Mouse (Mus musculus) C2C12 (cell line): Measurements from ENCODE around the gene Fgf11. TPM values are rescaled to one million over a fixed set of nuclear protein-coding genes. Genes with fewer than 3 reads are reported as not detected.

Experiments used
- H3K27me3 ChIP-seq: one replicate; pipeline ENCODE4 v1.6.1; 2011; ENCODE audit not compliant: control insufficient read depth, insufficient read depth, insufficient read length
- H3K36me3 ChIP-seq: one replicate; pipeline ENCODE4 v1.6.1; 2011; ENCODE audit not compliant: control insufficient read depth, insufficient read depth
- H3K4me3 ChIP-seq: one replicate; pipeline ENCODE4 v1.5.1; 2011; ENCODE audit warnings: mild to moderate bottlenecking, control low read depth; ENCODE audit not compliant: poor library complexity, insufficient read depth, severe bottlenecking
- H3K79me2 ChIP-seq: one replicate; pipeline ENCODE4 v1.6.1; 2011; ENCODE audit not compliant: control insufficient read depth, insufficient read depth
- H3K79me3 ChIP-seq: one replicate; pipeline ENCODE4 v1.6.1; 2011; ENCODE audit warnings: low read depth, control low read depth
- H3ac ChIP-seq: one replicate; pipeline ENCODE3; 2011; ENCODE audit warnings: low read depth; ENCODE audit not compliant: control insufficient read depth, insufficient read length
- CEBPB ChIP-seq: IDR thresholded peaks from one replicate; pipeline ENCODE4 v1.6.1; 2011; ENCODE audit warnings: low read depth, mild to moderate bottlenecking, control low read depth, moderate library complexity
- CTCF ChIP-seq: IDR thresholded peaks from one replicate; pipeline ENCODE4 v1.5.1; 2011; ENCODE audit not compliant: control insufficient read depth, insufficient read depth, insufficient read length
- FOSL1 ChIP-seq: IDR thresholded peaks from one replicate; pipeline ENCODE4 v1.8.0; 2011; ENCODE audit warnings: mild to moderate bottlenecking, low read length; ENCODE audit not compliant: poor library complexity, insufficient read depth, severe bottlenecking
- MAX ChIP-seq: IDR thresholded peaks from one replicate; pipeline ENCODE4 v1.6.1; 2011; ENCODE audit warnings: mild to moderate bottlenecking, control low read depth
- MYOD1 ChIP-seq: IDR thresholded peaks from one replicate; pipeline ENCODE4 v1.6.1; 2011; ENCODE audit warnings: low read depth; ENCODE audit not compliant: control insufficient read depth, insufficient read length
- MYOG ChIP-seq: IDR thresholded peaks from one replicate; pipeline ENCODE4 v1.6.1; 2011; ENCODE audit not compliant: control insufficient read depth, insufficient read length; ENCODE audit errors: extremely low read depth
- USF1 ChIP-seq: IDR thresholded peaks from one replicate; pipeline ENCODE4 v1.6.1; 2011; ENCODE audit warnings: low read depth, mild to moderate bottlenecking, control low read depth, moderate library complexity
- polyA plus RNA-seq: library from polyadenylated mRNA; unstranded; fragments of >200 nt; fragmentation: generic; extraction: Trizol; gene quantifications from one replicate; pipeline ENCODE4 v1.2.1, GENCODE M21; 2012; ENCODE audit warnings: missing spikeins

The Fgf11 gene
- polyA plus RNA-seq, 1 experiment, result 4.2 TPM

GRCm38 (mm10) chr11:69810280-69810679 lies 8.6 kb upstream of the Fgf11 start:
- H3ac ChIP-seq, result no peak overlapping the region

GRCm38 (mm10) chr11:69807641-69808040 lies 6.0 kb upstream of the Fgf11 start:
- peaks cover 5% of the 10 kb centered on the region for H3K27me3 ChIP-seq
- H3K4me3 ChIP-seq, result no peak overlapping the region
- no peak overlapping the region for H3ac ChIP-seq
- no peaks in the 10 kb centered on the region for H3K36me3 ChIP-seq
- no peaks in the 10 kb centered on the region for H3K79me3 ChIP-seq
- no peak for TF ChIP-seq MYOD1
- no peak for TF ChIP-seq CEBPB
- TF ChIP-seq USF1, result no peak
- no peak for TF ChIP-seq MYOG
- TF ChIP-seq FOSL1, result no peak
- TF ChIP-seq CTCF, result no peak
- no peak for TF ChIP-seq MAX
- H3K79me2 ChIP-seq, result no peaks in the 10 kb centered on the region

More at GRCm38 (mm10) chr11:69810280-69810679, 8.6 kb upstream of the Fgf11 start:
- Histone ChIP-seq H3K27me3 (peaks cover 9% of the 10 kb centered on the region), H3K36me3 (no peaks in the 10 kb centered on the region), H3K4me3 (no peak overlapping the region), H3K79me3 (no peaks in the 10 kb centered on the region), H3K79me2 (no peaks in the 10 kb centered on the region)
- TF ChIP-seq MYOG (no peak), MAX (no peak), USF1 (no peak), MYOD1 (no peak)

GRCm38 (mm10) chr11:69806378-69806777 lies 4.7 kb upstream of the Fgf11 start:
- no peak for TF ChIP-seq CTCF
- no peak for TF ChIP-seq FOSL1
- no peak for TF ChIP-seq MAX
- no peak for TF ChIP-seq MYOG
- TF ChIP-seq USF1, result no peak
- TF ChIP-seq CEBPB, result no peak
- no peak for TF ChIP-seq MYOD1
- Histone ChIP-seq H3K27me3 (peaks cover 3% of the 10 kb centered on the region), H3K4me3 (no peak overlapping the region), H3K36me3 (no peaks in the 10 kb centered on the region), H3ac (no peak overlapping the region), H3K79me3 (no peaks in the 10 kb centered on the region), H3K79me2 (no peaks in the 10 kb centered on the region)

- Histone ChIP-seq H3K4me3 (no peak within 1 kb of the TSS), H3K79me3 (no peaks in the 10 kb centered on the region), H3K36me3 (no peaks in the 10 kb centered on the region), H3K27me3 (no peaks in the 10 kb centered on the region), H3ac (no peak within 1 kb of the TSS), H3K79me2 (no peaks in the 10 kb centered on the region)
- no peak for TF ChIP-seq CTCF
- no peak for TF ChIP-seq CEBPB
- TF ChIP-seq MYOD1, result no peak
- TF ChIP-seq USF1, result no peak
- TF ChIP-seq MAX, result no peak
- no peak for TF ChIP-seq MYOG
- TF ChIP-seq FOSL1, result no peak
Measured at GRCm38 (mm10) chr11:69804972-69805909, 3.6 kb upstream of the Fgf11 start, which contains the start of gene Tmem102. TSS of gene Tmem102 (minus strand) at chr11:69805624.

- Histone ChIP-seq H3K36me3 (no peaks in the 10 kb centered on the region), H3K79me2 (no peaks in the 10 kb centered on the region), H3ac (no peak overlapping the region), H3K27me3 (no peaks in the 10 kb centered on the region), H3K79me3 (no peaks in the 10 kb centered on the region), H3K4me3 (no peak overlapping the region)
- TF ChIP-seq FOSL1 (no peak), MAX (no peak), CEBPB (no peak), CTCF (no peak), MYOD1 (no peak), MYOG (no peak), USF1 (no peak)
Measured at GRCm38 (mm10) chr11:69804652-69804940, 2.9 kb upstream of the Fgf11 start.
